Mouse (Mus musculus) embryonic facial prominence, embryonic 14.5 days (tissue): Measurements from ENCODE around the gene Hnrnpm. TPM values are rescaled to one million over a fixed set of nuclear protein-coding genes. Genes with fewer than 3 reads are reported as not detected.

Experiments
- ATAC-seq: fragments of 200-750 bp; cut with Nextera tagmentation; 2 replicates; pipeline ENCODE4 v1.8.0; 2017; ENCODE audit warnings: low read depth, moderate number of reproducible peaks, moderate TSS enrichment
- DNase-seq: peaks from one replicate; pipeline ENCODE4 v3.0.0-alpha.2; 2015; ENCODE audit warnings: low spot score
- H3K27ac ChIP-seq: fragments of 300-500 bp; sonication (generic); replicated peaks from 2 replicates; pipeline ENCODE4 v1.5.1; 2014; ENCODE audit warnings: low read depth, mild to moderate bottlenecking, low read length, moderate library complexity
- H3K27me3 ChIP-seq: fragments of 300-500 bp; sonication (generic); replicated peaks from 2 replicates; pipeline ENCODE4 v1.6.1; 2014; ENCODE audit warnings: low read length; ENCODE audit not compliant: control insufficient read depth, insufficient read depth
- H3K36me3 ChIP-seq: fragments of 300-500 bp; sonication (generic); 2 replicates; pipeline ENCODE4 v1.6.1; 2014; ENCODE audit warnings: low read length, mixed read lengths; ENCODE audit not compliant: control insufficient read depth, insufficient read depth
- H3K4me1 ChIP-seq: fragments of 300-500 bp; sonication (generic); 2 replicates; pipeline ENCODE4 v1.6.1; 2014; ENCODE audit warnings: antibody characterized with exemption, low read length; ENCODE audit not compliant: control insufficient read depth, insufficient read depth
- H3K4me2 ChIP-seq: fragments of 300-500 bp; sonication (generic); 2 replicates; pipeline ENCODE4 v1.6.1; 2014; ENCODE audit warnings: low read depth, mild to moderate bottlenecking, low read length, moderate library complexity, mixed read lengths
- H3K4me3 ChIP-seq: fragments of 300-500 bp; sonication (generic); 2 replicates; pipeline ENCODE4 v1.5.1; 2014; ENCODE audit warnings: low read depth, mild to moderate bottlenecking, low read length
- H3K9ac ChIP-seq: fragments of 300-500 bp; sonication (generic); 2 replicates; pipeline ENCODE4 v1.6.1; 2014; ENCODE audit warnings: low read depth, mild to moderate bottlenecking, low read length, moderate library complexity, mixed read lengths
- H3K9me3 ChIP-seq: fragments of 300-500 bp; sonication (generic); 2 replicates; pipeline ENCODE4 v1.6.1; 2016; ENCODE audit warnings: low read length; ENCODE audit not compliant: control insufficient read depth
- WGBS: fragments of 180-500 bp; shearing (Covaris S2); extraction: QIAGEN DNeasy Blood & Tissue Kit; methylation state at CpG from one replicate; pipeline ENCODE4 v1.1.7; 2014; 5-methylcytosine and 5-hydroxymethylcytosine counted together
- polyA plus RNA-seq: library from polyadenylated mRNA; unstranded; fragments of >200 nt; fragmentation: Nextera tagmentation; extraction: Ambion mirVana; gene quantifications from 2 replicates; pipeline ENCODE4 v1.2.1, GENCODE M21; 2014

Gene Hnrnpm
- polyA plus RNA-seq, 1 experiment from 2014 or later, result 266 TPM

DNA sequence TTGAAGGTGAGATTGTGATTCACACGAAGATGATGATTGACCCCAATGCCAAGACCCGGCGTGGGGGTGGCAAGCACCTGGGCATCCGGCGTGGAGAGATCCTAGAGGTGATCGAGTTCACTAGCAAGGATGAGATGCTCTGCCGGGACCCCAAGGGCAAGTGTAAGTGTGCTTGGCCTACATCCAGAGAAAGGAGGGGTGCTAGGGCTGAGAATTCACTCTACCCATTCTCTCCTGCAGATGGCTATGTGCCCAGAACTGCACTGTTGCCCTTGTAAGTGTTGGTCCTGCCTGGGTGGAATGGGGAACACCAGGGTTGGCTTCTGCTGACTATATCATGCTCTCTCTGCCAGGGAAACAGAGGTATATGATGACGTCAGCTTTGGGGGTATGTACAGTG lies 41.6 kb downstream of the Hnrnpm start:
- peaks cover 77% of the 10 kb centered on the region for H3K36me3 ChIP-seq
- H3K4me1 ChIP-seq, result no peaks in the 10 kb centered on the region
- no peak overlapping the region for H3K4me3 ChIP-seq
- no peak overlapping the region for H3K9ac ChIP-seq
- no peak for ATAC-seq
- H3K4me2 ChIP-seq, result no peak overlapping the region
- H3K27ac ChIP-seq, result no peak overlapping the region
- no peaks in the 10 kb centered on the region for H3K27me3 ChIP-seq
- DNase-seq, result no peak
- 98% methylated on average over 8 of the region's 8 CpGs for WGBS
- H3K9me3 ChIP-seq, result no peaks in the 10 kb centered on the region

DNA sequence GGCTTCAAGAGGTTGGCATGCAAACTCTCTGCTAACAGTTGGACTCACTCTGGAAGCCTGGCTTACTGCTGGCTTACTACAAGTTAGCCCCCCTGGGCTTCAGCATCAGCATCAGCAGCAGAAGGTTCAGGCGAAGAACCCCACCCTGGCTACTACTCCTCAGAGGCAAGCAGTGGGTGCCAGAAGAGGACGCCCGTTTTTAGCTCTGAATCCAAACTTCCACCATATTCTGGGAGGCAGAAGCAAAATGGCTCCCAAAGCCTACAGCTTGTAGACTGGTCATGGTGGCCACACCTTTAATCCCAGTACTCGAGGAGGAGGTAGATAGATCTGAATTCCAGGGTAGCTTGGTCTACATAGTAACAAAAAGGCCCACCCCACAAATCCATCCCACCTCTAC lies 42.6 kb downstream of the Hnrnpm start:
- no peaks in the 10 kb centered on the region for H3K9me3 ChIP-seq
- H3K4me2 ChIP-seq, result no peak overlapping the region
- no peak overlapping the region for H3K9ac ChIP-seq
- peaks cover 67% of the 10 kb centered on the region for H3K36me3 ChIP-seq
- H3K27me3 ChIP-seq, result no peaks in the 10 kb centered on the region
- ATAC-seq, result no peak
- H3K27ac ChIP-seq, result no peak overlapping the region
- no peak for DNase-seq
- H3K4me1 ChIP-seq, result no peaks in the 10 kb centered on the region
- no peak overlapping the region for H3K4me3 ChIP-seq
- 100% methylated on average over 4 of the region's 4 CpGs for WGBS

DNA sequence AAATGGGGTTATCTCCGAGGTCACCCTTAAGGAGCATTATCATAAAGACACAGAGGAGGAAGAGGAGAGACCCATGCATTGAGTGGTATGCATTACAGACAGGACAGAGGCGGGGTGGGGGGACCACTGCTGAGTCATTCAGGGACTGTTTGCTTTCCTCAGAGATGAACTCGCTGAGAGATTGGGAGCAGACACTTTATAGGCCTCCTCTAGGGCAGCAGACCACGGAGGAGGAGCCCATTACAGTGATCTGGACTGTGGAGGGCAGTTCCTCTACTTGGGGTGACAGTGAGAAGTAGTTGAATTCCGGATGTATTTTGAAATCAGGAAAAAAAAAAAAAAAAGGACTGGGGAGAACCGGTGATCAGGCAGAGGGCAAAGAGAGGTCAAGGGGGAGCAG lies 46.9 kb downstream of the Hnrnpm start:
- ATAC-seq, result no peak
- H3K4me3 ChIP-seq, result no peak overlapping the region
- H3K9me3 ChIP-seq, result no peaks in the 10 kb centered on the region
- H3K4me2 ChIP-seq, result no peak overlapping the region
- H3K9ac ChIP-seq, result no peak overlapping the region
- no peaks in the 10 kb centered on the region for H3K4me1 ChIP-seq
- H3K27me3 ChIP-seq, result no peaks in the 10 kb centered on the region
- no peak for DNase-seq
- peaks cover 26% of the 10 kb centered on the region for H3K36me3 ChIP-seq
- no peak overlapping the region for H3K27ac ChIP-seq
- WGBS, result 60% methylated on average over 6 of the region's 6 CpGs

DNA sequence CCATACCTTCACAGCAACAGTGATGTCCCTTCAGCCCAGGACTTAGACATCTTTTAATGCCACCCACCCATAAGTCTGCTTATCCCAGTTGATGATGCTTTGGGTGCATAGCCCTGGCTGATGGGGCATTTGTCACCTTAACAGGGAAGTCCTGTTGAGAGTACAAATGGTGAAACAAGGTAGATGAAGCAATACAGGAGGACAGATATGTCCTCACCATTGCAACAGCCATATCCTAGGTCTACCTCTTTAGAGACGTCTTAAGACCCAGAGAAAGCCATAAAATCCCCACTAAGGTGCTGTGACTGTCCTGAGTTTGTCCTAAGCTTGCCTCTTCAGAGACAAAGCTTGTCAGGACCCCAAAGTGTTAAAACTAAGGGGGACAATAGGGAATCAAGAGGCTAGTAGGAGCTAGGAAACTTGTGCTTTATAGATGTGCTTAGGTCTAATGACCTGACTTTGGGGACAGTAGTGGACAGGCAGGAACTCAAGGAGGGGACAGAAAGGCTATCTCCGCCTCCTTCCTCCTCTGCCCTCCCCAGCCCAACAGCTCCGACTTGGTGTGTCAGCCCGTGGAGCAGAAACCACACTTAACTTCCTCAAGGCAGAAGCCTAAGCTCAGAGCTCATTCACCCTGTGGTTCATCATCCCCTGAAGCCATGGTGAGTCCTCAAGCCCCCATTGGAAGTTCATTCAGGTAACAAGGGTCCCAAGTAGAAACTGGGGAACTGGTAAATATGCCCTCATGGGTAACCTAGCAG lies 49.0 kb downstream of the Hnrnpm start, which contains the start of gene Pram1:
TSS of gene Pram1 (plus strand) at position 541 of the 761 bp plus-strand sequence.
- WGBS, result 91% methylated on average over 3 of the region's 4 CpGs
- H3K27ac ChIP-seq, result no peak within 1 kb of the TSS
- H3K4me1 ChIP-seq, result no peaks in the 10 kb centered on the region
- H3K4me3 ChIP-seq, result no peak within 1 kb of the TSS
- DNase-seq, result no peak
- no peak for ATAC-seq
- H3K9ac ChIP-seq, result no peak within 1 kb of the TSS
- H3K9me3 ChIP-seq, result no peaks in the 10 kb centered on the region
- no peak within 1 kb of the TSS for H3K4me2 ChIP-seq
- H3K27me3 ChIP-seq, result no peaks in the 10 kb centered on the region
- H3K36me3 ChIP-seq, result peaks cover 6% of the 10 kb centered on the region

DNA sequence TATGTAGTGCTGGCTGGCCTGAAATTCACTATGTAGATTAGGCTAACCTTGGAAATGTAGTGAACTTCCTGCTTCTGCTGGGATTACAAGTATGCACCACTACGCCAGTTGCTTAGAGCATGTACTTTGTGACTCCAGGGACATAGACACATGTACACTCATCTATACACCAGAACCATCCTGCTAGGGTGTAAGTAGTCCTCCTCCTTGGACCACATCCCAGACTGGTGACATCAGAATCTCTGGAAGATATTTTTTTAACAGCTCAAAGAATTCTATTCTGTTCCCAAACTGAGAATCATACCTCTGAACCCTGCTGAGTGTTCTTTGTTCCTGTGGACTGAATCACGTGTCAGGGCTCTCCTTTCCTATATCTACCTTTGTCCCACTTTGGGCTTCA lies 49.6 kb downstream of the Hnrnpm start:
- no peaks in the 10 kb centered on the region for H3K4me1 ChIP-seq
- no peaks in the 10 kb centered on the region for H3K9me3 ChIP-seq
- no peak overlapping the region for H3K27ac ChIP-seq
- H3K4me2 ChIP-seq, result no peak overlapping the region
- no peaks in the 10 kb centered on the region for H3K27me3 ChIP-seq
- no peak overlapping the region for H3K4me3 ChIP-seq
- 75% methylated on average over 2 of the region's 2 CpGs for WGBS
- H3K36me3 ChIP-seq, result peaks cover 7% of the 10 kb centered on the region
- H3K9ac ChIP-seq, result no peak overlapping the region
- no peak for ATAC-seq
- peak; percentile 39 for DNase-seq

DNA sequence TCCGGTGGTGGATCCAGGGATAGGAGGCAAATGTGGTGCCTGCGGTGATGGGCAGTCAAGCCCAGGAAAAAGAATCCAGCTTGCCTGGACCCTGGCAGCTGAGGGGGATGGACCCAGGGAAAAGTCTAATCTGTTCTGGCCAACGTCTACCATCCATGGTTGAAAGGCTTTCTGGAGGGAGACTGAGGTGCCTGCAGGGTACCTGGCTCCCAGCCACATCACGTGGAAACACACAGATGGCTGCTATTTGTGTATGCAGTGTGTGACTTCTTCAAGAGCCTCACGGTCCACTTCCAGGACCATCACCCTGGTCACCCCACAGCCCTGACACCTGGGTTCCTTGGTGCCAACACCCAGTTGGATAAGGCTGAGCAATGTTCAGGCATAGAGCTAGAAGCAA lies 54.9 kb downstream of the Hnrnpm start:
- Histone ChIP-seq H3K9ac (no peak overlapping the region), H3K27me3 (no peaks in the 10 kb centered on the region), H3K4me2 (no peak overlapping the region), H3K4me3 (no peak overlapping the region), H3K36me3 (peaks cover 27% of the 10 kb centered on the region), H3K9me3 (no peaks in the 10 kb centered on the region), H3K27ac (no peak overlapping the region), H3K4me1 (peaks cover 17% of the 10 kb centered on the region)
- DNase-seq, result no peak
- WGBS, result 76% methylated on average over 5 of the region's 5 CpGs
- no peak for ATAC-seq

DNA sequence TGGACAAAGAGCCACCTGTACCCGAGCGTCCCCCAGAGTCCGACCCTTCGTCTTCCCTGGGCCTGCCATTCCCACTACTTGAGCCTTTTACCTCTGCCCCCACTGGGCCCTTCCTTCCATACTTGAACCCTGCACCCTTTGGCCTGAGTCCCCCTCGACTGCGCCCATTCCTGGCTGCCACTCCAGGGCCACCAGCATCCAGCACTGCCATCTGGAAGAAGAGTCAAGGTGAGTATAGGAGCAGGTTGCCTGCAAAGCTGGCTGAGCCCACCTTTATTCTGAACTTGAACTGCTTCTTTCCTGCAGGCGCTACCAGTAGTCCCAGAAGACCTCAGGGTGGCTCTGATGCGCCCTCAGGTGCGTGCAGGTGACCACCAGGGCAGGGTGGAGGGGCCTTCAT lies 55.4 kb downstream of the Hnrnpm start:
- H3K4me2 ChIP-seq, result no peak overlapping the region
- peaks cover 27% of the 10 kb centered on the region for H3K36me3 ChIP-seq
- no peak for ATAC-seq
- no peak for DNase-seq
- H3K9me3 ChIP-seq, result no peaks in the 10 kb centered on the region
- H3K27me3 ChIP-seq, result no peaks in the 10 kb centered on the region
- H3K4me3 ChIP-seq, result no peak overlapping the region
- H3K9ac ChIP-seq, result no peak overlapping the region
- 89% methylated on average over 9 of the region's 9 CpGs for WGBS
- H3K27ac ChIP-seq, result no peak overlapping the region
- peaks cover 17% of the 10 kb centered on the region for H3K4me1 ChIP-seq

DNA sequence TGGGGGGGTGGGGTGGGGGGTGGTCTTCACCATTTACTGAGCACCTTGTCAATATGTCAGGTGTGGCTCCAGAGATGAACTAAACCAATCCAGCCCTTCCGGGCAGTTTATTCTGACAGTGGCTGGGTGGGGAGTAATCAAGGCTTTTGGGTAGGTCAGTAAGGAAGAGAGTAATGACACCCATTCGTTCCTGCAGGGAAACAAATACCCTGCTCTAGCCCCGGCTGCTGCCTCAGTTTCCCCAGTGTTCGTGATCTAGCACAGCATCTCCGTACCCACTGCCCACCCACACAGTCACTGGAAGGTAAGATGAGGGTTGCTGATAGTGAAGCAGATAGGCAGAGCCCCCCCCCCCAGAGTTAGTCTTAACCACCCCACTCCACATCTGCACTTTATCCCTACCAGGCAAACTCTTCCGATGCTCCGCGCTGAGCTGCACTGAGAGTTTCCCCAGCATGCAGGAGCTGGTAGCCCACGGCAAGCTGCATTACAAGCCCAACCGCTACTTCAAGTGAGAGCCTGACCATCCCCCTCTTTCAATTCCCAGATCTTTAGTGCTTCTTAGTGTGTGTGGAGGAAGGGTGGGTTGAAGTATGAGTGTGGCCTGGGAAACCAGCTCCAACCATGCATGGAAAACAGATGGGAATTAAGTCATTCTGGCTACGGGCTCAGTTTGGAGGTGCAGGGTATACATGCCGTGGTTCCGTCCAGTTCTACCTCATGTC lies 56.3 kb downstream of the Hnrnpm start:
- H3K4me3 ChIP-seq, result peak overlapping the region; percentile 5; the same call in 1 of the 2 replicates

More for the DNA sequence above, 56.3 kb downstream of the Hnrnpm start:
- no peaks in the 10 kb centered on the region for H3K9me3 ChIP-seq
- WGBS, result 63% methylated on average over 13 of the region's 13 CpGs
- ATAC-seq (no peak), DNase-seq (peak; percentile 16)
- H3K4me2 ChIP-seq, result peak overlapping the region; percentile 65
- H3K9ac ChIP-seq, result peak overlapping the region; percentile 77; the same call in 1 of the 2 replicates
- H3K27me3 ChIP-seq, result no peaks in the 10 kb centered on the region
- peaks cover 17% of the 10 kb centered on the region for H3K4me1 ChIP-seq
- H3K27ac ChIP-seq, result peak overlapping the region; percentile 96; the same call in 1 of the 2 replicates
- peaks cover 27% of the 10 kb centered on the region for H3K36me3 ChIP-seq
